Mouse (Mus musculus) adrenal gland, adult 8-10 months (tissue): ENCODE measurements around the gene Nat8f1. TPM values are rescaled to one million over a fixed set of nuclear protein-coding genes. Genes with fewer than 3 reads are reported as not detected.
"Not testable (repeated sequence)": the region's sequence is repeated elsewhere in the genome, so short reads cannot be mapped to it uniquely, and the experiment has no call there.

ENCODE experiments used
- DNase-seq: peaks from one replicate; pipeline ENCODE4 v3.0.0; 2022
- total RNA-seq, 4 experiments: library from RNA; stranded (reverse); gene quantifications; 2 replicates each; pipeline ENCODE4 v1.2.4; 2022

The Nat8f1 gene
- total RNA-seq, 4 experiments from 2014 or later, result 52.4 to 75.3 (median 66.3) TPM

GRCm38 (mm10) chr6:85906911-85907351, 8.6 kb downstream of the Nat8f1 start:
- DNase-seq, result peak; percentile 87

- DNase-seq, result peak; percentile 78
These were observed 10.8 kb downstream of the Nat8f1 start, which contains the start of gene Nat8f4 for GRCm38 (mm10) chr6:85904642-85905061. Gene Nat8f4 (minus strand): TSS chr6:85904884.

DNA sequence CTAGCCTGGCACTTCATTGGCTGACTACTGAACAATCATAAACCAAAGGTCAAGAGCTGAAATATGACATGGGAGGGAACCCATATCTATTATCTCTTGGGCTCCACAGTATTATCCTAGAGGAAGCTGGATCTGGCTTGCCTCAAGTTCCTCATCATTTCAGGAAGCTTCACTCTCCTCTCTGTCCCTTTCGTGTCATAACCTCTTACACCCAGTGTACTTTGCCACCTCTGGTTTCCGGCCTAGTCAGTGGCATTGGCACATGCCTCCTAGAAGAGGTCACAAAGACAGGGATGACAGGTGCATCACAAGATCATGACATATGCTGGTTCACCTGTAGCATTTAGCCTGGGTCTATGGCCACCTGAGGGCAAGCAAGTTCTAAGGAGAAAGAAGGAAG, 13.2 kb downstream of the Nat8f1 start:
- DNase-seq, result no peak

DNA sequence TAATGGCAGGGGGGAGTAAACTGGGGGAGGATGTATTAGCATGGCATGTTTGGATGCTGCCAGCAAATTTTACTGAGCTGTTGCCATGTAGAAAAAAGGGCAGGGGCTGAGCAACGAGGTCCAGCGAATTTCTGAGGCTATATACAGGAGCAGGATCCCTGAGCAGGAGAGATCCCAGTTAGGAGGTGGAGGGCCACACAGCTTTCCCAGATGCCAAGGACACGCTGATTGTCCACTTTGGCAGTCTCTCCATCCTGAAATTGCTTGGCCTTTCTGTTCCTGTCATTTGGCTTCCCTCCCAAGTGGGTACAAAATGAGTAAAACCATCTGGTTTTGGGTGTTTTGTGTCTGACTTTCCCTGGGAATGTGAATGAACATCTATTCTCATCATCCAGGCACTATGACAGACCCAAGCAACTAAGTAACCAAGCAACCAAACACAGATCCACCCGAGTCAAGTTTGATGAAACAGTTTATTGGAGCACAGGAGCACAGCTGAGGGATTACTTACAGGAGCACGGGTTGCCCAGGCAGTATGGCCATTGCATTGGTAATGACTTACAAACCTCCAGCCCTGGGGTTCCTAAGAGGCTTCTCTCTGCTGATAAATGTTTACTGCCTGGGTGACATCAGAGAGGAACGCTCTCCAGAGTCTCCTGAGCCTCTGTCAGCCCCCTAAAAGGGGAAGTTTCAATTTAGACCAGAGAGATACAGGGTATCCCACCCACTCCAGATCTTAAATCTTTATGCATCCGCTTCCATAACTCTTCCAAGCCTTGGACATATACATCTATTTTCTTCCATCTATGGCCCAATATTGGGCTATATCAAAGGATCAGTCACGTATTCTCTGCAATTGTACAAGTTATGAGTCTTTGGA, 16.7 kb downstream of the Nat8f1 start:
- not testable (repeated sequence) for DNase-seq

- DNase-seq, result not testable (repeated sequence)
These were observed 20.3 kb downstream of the Nat8f1 start for GRCm38 (mm10) chr6:85895061-85895648.

DNA sequence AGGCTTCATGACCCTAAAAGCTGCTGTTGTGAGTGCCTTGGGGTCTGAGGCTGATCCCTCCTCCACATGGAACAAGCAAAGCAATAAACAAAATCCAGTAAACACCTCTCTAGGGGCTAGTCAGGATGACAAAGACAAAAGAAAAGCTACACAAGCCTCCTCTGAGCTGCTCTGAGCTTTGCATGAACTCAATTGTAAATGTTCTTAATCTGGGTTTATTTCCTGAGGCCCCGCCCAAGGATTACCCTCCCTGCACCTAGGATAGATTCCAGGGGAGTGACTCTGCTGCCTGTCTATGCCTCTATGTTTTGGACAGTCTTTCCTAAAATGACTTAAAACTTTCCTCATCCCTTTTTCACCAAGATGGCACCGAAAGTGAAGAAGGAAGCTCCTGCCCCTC, 26.5 kb downstream of the Nat8f1 start:
- no peak for DNase-seq

DNA sequence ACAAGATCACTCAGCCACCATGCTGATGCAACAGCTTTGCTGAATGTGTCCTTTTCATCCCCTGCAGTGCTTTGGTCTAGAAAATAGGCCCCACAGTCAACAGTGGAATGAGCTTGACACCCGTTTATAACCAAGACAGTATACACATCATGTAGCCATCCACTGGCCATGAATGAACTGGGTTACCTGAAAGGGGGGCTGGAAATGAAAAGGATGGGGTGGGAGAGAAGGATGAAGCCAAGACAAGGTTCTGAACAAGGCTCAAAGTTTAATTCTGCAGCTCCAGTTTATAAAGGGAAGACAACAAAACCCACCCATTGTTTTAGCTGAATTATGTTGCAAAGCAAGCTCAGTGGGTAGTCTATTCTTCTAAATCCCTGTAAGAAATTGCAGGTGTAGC, 31.2 kb downstream of the Nat8f1 start:
- DNase-seq, result no peak

- not testable (repeated sequence) for DNase-seq
These were observed 32.2 kb downstream of the Nat8f1 start for GRCm38 (mm10) chr6:85883246-85883645.

DNA sequence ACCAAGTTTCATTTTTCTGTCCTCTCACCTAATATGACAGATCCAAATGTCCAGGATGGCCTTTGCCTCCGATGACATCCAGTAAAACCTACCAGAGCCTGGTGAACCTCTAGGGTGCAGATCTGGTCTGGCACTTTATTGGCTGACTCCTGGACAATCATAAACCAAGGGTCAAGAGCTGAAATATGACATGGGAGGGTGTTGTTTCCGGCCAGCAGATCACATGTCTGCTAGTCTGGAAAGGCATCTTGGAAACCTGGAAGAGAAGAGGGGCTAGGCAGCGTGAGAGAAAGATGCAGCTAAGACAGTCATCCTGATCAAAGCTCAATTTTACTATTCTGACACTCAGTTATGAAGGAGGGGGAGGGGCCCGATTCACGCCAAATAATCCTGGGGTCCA, 46.5 kb downstream of the Nat8f1 start, which contains the start of gene Nat8f2:
TSS of gene Nat8f2 (minus strand) at position 153 of the 400 bp plus-strand sequence.
- DNase-seq, result not testable (repeated sequence)

DNA sequence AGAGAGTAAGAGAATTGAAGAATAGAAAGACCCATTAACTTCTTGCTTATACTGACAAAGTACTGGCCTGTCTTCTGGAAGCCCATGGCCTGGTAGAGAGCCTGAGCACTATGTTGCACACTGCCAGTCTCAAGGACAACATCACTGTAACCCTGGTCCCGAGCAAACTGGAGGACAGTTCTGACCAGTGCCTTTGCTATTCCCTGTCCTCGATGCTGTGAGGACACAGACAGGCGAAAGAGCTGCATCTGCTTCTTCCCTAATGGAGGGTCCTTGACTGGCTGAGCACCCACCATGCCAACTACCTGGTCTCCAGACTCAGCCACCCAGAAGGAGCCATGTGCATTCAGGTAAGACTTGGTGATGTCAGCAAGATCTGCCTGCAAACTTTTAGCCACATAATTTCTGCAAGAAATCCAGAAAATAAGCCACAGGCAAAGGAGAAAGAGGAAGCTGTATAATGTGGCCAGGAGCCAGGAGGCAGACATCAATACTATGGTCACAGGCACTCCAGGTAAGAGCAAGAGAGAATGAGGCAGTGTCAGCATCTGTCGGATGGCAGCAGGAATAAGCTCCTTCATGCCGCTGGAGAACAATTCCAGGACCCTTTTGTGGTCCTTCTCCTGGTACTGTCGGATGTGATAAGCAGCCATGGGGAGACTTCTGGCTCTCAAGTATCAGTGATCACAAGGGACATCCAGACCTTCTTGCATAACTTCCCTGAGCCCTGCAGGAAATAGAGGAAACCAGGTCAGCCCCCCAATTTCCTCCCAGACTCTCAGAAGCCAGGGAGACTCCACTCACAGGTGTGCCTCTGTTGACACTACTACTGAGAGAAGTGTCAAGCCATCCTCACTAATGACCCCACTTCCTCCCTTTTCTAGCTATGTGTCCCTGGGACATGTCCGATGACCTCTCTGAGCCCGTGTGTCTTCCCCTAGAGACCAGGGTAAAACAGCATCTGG, 47.5 kb downstream of the Nat8f1 start:
- DNase-seq, result peak; percentile 34

GRCm38 (mm10) chr6:85866995-85867394, 48.5 kb downstream of the Nat8f1 start:
- DNase-seq, result not testable (repeated sequence)

DNA sequence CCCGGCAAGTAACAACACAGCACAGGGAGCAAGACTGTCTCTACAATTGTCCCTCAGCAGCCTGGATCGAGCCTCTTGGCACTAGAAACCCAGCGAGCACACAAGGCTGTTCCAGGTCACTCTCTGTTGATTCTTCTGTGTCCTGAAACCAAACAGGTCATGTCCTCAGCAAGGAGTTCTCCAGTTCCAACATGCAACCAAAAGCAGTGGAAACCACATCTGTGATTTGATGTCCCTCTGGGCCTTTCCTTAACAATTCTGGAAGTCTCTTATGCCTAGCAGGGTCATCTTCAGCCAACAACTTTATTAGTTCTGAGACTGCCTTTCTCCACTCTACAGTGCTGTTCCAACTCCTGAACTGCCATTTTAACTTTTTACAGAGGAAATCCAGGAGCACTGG, 49.3 kb downstream of the Nat8f1 start:
- DNase-seq, result not testable (repeated sequence)

GRCm38 (mm10) chr6:85864900-85865639, 50.4 kb downstream of the Nat8f1 start:
- DNase-seq, result not testable (repeated sequence)

DNA sequence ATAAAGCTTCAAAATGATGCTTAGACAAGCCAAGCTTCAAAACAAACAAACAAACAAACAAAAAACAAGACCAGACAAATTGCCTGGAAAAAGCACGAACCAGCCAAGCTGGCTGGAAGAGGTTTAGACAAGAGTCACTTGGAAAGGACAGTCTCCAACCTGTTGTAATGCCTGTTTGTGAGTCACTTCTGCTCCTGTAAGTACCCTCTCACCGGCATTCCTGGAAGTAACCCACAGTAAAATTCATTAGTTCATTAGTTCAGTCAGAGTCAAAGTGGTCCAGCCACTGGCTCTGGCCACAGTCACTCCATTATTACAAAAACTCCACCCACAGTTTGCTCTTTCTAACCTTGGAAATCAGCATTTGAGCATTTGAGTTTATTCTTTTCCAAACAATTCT, 51.6 kb downstream of the Nat8f1 start:
- no peak for DNase-seq

GRCm38 (mm10) chr6:85863136-85863535, 52.4 kb downstream of the Nat8f1 start:
- DNase-seq, result no peak

GRCm38 (mm10) chr6:85862565-85862964, 52.9 kb downstream of the Nat8f1 start:
- peak; percentile 84 for DNase-seq

DNA sequence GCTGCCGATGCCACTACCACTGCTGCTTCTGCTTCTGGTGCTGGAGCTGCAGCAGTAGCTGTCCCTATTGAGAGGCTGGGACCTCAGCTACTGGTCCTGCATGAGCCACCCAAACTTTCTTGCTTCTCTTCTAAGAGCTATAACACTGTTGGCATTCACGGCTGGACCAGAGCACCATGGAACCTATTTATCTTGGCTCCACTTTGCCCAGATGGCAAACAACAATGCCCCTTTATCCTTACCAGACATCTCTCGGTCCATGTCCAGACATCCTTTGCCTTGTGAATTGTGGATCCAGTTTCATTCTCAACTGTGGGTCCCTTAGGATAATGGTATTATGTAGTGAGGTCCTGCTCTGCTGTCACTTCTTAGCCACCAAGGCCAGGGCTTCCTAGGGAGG, 54.2 kb downstream of the Nat8f1 start:
- no peak for DNase-seq
